Mouse (Mus musculus): ENCODE data around the gene Lmntd1. TPM values are rescaled to one million over a fixed set of nuclear protein-coding genes. Genes with fewer than 3 reads are reported as not detected.

Gene Lmntd1
- polyA plus RNA-seq, 1 experiment, result not detected

GRCm38 (mm10) chr6:145578457-145579185 lies 35.5 kb downstream of the Lmntd1 start:
- Histone ChIP-seq H3K27ac (ENCODE audit: insufficient read depth, low read depth, low read length) (no peak overlapping the region), H3K4me1 (ENCODE audit: control insufficient read depth, insufficient read depth, insufficient read length, low read length) (no peaks in the 10 kb centered on the region), H3K27me3 (ENCODE audit: control insufficient read depth, insufficient read depth, low read length) (no peaks in the 10 kb centered on the region), H3K36me3 (ENCODE audit: control insufficient read depth, insufficient read depth, low read length) (no peaks in the 10 kb centered on the region), H3K4me3 (ENCODE audit: low read depth, low read length) (no peak overlapping the region)
- WGBS, result 48% methylated on average over 10 of the region's 10 CpGs
- no peak for TF ChIP-seq CTCF (IDR thresholded peaks at IDR 0.05; ENCODE audit: extremely low read depth, insufficient read length, insufficient replicate concordance, low read depth, low read length)
- no peak for TF ChIP-seq POLR2A (IDR thresholded peaks at IDR 0.05; ENCODE audit: low read depth, low read length)

GRCm38 (mm10) chr6:145576762-145577161 lies 37.4 kb downstream of the Lmntd1 start:
- WGBS, result 95% methylated on average over 4 of the region's 4 CpGs
- Histone ChIP-seq H3K27me3 (ENCODE audit: control insufficient read depth, insufficient read depth, low read length) (no peaks in the 10 kb centered on the region), H3K36me3 (ENCODE audit: control insufficient read depth, insufficient read depth, low read length) (no peaks in the 10 kb centered on the region), H3K4me1 (ENCODE audit: control insufficient read depth, insufficient read depth, insufficient read length, low read length) (no peaks in the 10 kb centered on the region), H3K27ac (ENCODE audit: insufficient read depth, low read depth, low read length) (no peak overlapping the region), H3K4me3 (ENCODE audit: low read depth, low read length) (no peak overlapping the region)
- TF ChIP-seq CTCF (IDR thresholded peaks at IDR 0.05; ENCODE audit: extremely low read depth, insufficient read length, insufficient replicate concordance, low read depth, low read length) (no peak), POLR2A (IDR thresholded peaks at IDR 0.05; ENCODE audit: low read depth, low read length) (no peak)

GRCm38 (mm10) chr6:145573250-145574013 lies 40.7 kb downstream of the Lmntd1 start:
- Histone ChIP-seq H3K27me3 (ENCODE audit: control insufficient read depth, insufficient read depth, low read length) (no peaks in the 10 kb centered on the region), H3K4me1 (ENCODE audit: control insufficient read depth, insufficient read depth, insufficient read length, low read length) (no peaks in the 10 kb centered on the region), H3K27ac (ENCODE audit: insufficient read depth, low read depth, low read length) (no peak overlapping the region), H3K36me3 (ENCODE audit: control insufficient read depth, insufficient read depth, low read length) (no peaks in the 10 kb centered on the region), H3K4me3 (ENCODE audit: low read depth, low read length) (no peak overlapping the region)
- WGBS, result 77% methylated on average over 6 of the region's 6 CpGs
- TF ChIP-seq POLR2A (IDR thresholded peaks at IDR 0.05; ENCODE audit: low read depth, low read length), result no peak
- TF ChIP-seq CTCF (IDR thresholded peaks at IDR 0.05; ENCODE audit: extremely low read depth, insufficient read length, insufficient replicate concordance, low read depth, low read length), result no peak

GRCm38 (mm10) chr6:145568701-145569100 lies 45.4 kb downstream of the Lmntd1 start:
- 87% methylated on average over 3 of the region's 3 CpGs for WGBS
- TF ChIP-seq CTCF (IDR thresholded peaks at IDR 0.05; ENCODE audit: extremely low read depth, insufficient read length, insufficient replicate concordance, low read depth, low read length) (no peak), POLR2A (IDR thresholded peaks at IDR 0.05; ENCODE audit: low read depth, low read length) (no peak)
- Histone ChIP-seq H3K4me1 (ENCODE audit: control insufficient read depth, insufficient read depth, insufficient read length, low read length) (no peaks in the 10 kb centered on the region), H3K36me3 (ENCODE audit: control insufficient read depth, insufficient read depth, low read length) (no peaks in the 10 kb centered on the region), H3K27me3 (ENCODE audit: control insufficient read depth, insufficient read depth, low read length) (no peaks in the 10 kb centered on the region), H3K4me3 (ENCODE audit: low read depth, low read length) (no peak overlapping the region), H3K27ac (ENCODE audit: insufficient read depth, low read depth, low read length) (no peak overlapping the region)

- Histone ChIP-seq H3K36me3 (ENCODE audit: control insufficient read depth, insufficient read depth, low read length) (no peaks in the 10 kb centered on the region), H3K27me3 (ENCODE audit: control insufficient read depth, insufficient read depth, low read length) (no peaks in the 10 kb centered on the region), H3K27ac (ENCODE audit: insufficient read depth, low read depth, low read length) (no peak overlapping the region), H3K4me3 (ENCODE audit: low read depth, low read length) (no peak overlapping the region), H3K4me1 (ENCODE audit: control insufficient read depth, insufficient read depth, insufficient read length, low read length) (no peaks in the 10 kb centered on the region)
- TF ChIP-seq CTCF (IDR thresholded peaks at IDR 0.05; ENCODE audit: extremely low read depth, insufficient read length, insufficient replicate concordance, low read depth, low read length) (no peak), POLR2A (IDR thresholded peaks at IDR 0.05; ENCODE audit: low read depth, low read length) (no peak)
- 88% methylated on average over 3 of the region's 3 CpGs for WGBS
These were observed 46.3 kb downstream of the Lmntd1 start for GRCm38 (mm10) chr6:145567832-145568231.

DNA sequence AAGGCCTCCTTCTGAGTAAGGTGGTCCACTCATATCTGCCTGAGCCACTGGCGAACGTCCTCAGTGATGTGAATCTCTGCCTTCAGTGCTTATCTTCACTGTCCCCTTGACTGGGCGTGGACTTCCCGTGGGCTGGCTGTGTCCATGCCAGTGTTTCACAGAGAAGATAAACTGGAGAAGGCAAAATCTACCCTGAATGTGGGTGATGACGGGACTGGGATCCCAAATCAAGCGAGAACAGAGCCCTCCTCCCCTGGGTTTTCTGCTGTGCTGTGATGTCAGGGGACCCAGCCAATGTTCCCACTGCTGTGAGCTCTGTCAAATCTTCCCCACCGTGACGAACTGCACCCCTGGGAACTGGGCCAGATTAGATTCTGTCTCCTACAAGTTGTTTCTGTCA lies 46.8 kb downstream of the Lmntd1 start:
- Histone ChIP-seq H3K36me3 (ENCODE audit: control insufficient read depth, insufficient read depth, low read length) (no peaks in the 10 kb centered on the region), H3K4me1 (ENCODE audit: control insufficient read depth, insufficient read depth, insufficient read length, low read length) (no peaks in the 10 kb centered on the region), H3K27me3 (ENCODE audit: control insufficient read depth, insufficient read depth, low read length) (no peaks in the 10 kb centered on the region), H3K27ac (ENCODE audit: insufficient read depth, low read depth, low read length) (no peak overlapping the region), H3K4me3 (ENCODE audit: low read depth, low read length) (no peak overlapping the region)
- 49% methylated on average over 8 of the region's 8 CpGs for WGBS
- TF ChIP-seq POLR2A (IDR thresholded peaks at IDR 0.05; ENCODE audit: low read depth, low read length) (no peak), CTCF (IDR thresholded peaks at IDR 0.05; ENCODE audit: extremely low read depth, insufficient read length, insufficient replicate concordance, low read depth, low read length) (no peak)

DNA sequence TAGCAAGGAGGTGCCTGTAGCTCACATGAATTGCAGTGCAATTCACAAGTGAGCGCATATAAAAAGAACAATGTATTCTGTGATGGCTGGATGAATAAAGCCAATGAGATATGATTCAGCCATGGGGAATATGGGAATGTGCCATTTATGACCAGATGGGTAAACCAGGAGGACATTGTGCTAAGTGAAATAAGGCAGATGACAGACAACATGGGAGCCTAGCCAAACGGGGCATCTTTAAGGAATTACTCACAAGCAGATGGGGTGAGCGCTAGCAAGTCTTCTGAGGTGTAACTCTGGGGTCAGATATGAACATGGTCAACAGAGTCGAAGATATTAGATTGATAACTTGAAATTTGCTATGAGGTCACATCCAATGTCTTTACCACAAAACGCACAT lies 48.5 kb downstream of the Lmntd1 start:
- Histone ChIP-seq H3K4me1 (ENCODE audit: control insufficient read depth, insufficient read depth, insufficient read length, low read length) (no peaks in the 10 kb centered on the region), H3K36me3 (ENCODE audit: control insufficient read depth, insufficient read depth, low read length) (no peaks in the 10 kb centered on the region), H3K27me3 (ENCODE audit: control insufficient read depth, insufficient read depth, low read length) (no peaks in the 10 kb centered on the region), H3K27ac (ENCODE audit: insufficient read depth, low read depth, low read length) (no peak overlapping the region), H3K4me3 (ENCODE audit: low read depth, low read length) (no peak overlapping the region)
- WGBS, result 89% methylated on average over 5 of the region's 5 CpGs
- no peak for TF ChIP-seq CTCF (IDR thresholded peaks at IDR 0.05; ENCODE audit: extremely low read depth, insufficient read length, insufficient replicate concordance, low read depth, low read length)
- no peak for TF ChIP-seq POLR2A (IDR thresholded peaks at IDR 0.05; ENCODE audit: low read depth, low read length)

Measured in small intestine, adult 2 months (tissue).